Mouse (Mus musculus): ENCODE results near the gene Zfp652.

GRCm38 (mm10) chr11:95688515-95688914 lies 24.0 kb upstream of the Zfp652 start:
- TF ChIP-seq CTCF (IDR thresholded peaks at IDR 0.05; ENCODE audit: borderline replicate concordance, control insufficient read depth, extremely low read depth, insufficient read depth, low read length, poor library complexity) (no peak), POLR2A (IDR thresholded peaks at IDR 0.05; ENCODE audit: control insufficient read depth, extremely low read depth, insufficient read depth, low read length, poor library complexity) (no peak)

All from thymus, adult 2 months (tissue).